Mouse (Mus musculus) stomach, postnatal 0 days (tissue): ENCODE measurements around the gene Oosp1. TPM values are rescaled to one million over a fixed set of nuclear protein-coding genes. Genes with fewer than 3 reads are reported as not detected.
A peak's percentile ranks its signal among the peaks of the same experiment; 100 is the strongest.

ENCODE experiments used
- ATAC-seq: fragments of 200-750 bp; cut with Nextera tagmentation; 2 replicates; pipeline ENCODE4 v1.8.0; 2017; ENCODE audit not compliant: low FRiP score, low TSS enrichment
- DNase-seq: peaks from one replicate; pipeline ENCODE4 v3.0.0-alpha.2; 2016; ENCODE audit warnings: low spot score
- H3K27ac ChIP-seq: fragments of 300-500 bp; sonication (generic); replicated peaks from 2 replicates; pipeline ENCODE4 v1.5.1; 2014; ENCODE audit warnings: mild to moderate bottlenecking, control low read depth
- H3K27me3 ChIP-seq: fragments of 300-500 bp; sonication (generic); 2 replicates; pipeline ENCODE4 v1.6.1; 2014; ENCODE audit warnings: low read length; ENCODE audit not compliant: control insufficient read depth, insufficient read depth
- H3K36me3 ChIP-seq: fragments of 300-500 bp; sonication (generic); 2 replicates; pipeline ENCODE4 v1.6.1; 2014; ENCODE audit warnings: low read length, mixed read lengths; ENCODE audit not compliant: control insufficient read depth, insufficient read depth
- H3K4me1 ChIP-seq: fragments of 300-500 bp; sonication (generic); replicated peaks from 2 replicates; pipeline ENCODE4 v1.6.1; 2014; ENCODE audit warnings: antibody characterized with exemption; ENCODE audit not compliant: control insufficient read depth, insufficient read depth
- H3K4me2 ChIP-seq: fragments of 300-500 bp; sonication (generic); replicated peaks from 2 replicates; pipeline ENCODE4 v1.6.1; 2014; ENCODE audit warnings: low read depth, mild to moderate bottlenecking, control low read depth, moderate library complexity
- H3K4me3 ChIP-seq: fragments of 300-500 bp; sonication (generic); 2 replicates; pipeline ENCODE4 v1.5.1; 2014; ENCODE audit warnings: low read depth, low read length, control low read depth
- H3K9ac ChIP-seq: fragments of 300-500 bp; sonication (generic); 2 replicates; pipeline ENCODE4 v1.6.1; 2014; ENCODE audit warnings: mild to moderate bottlenecking, low read length, control low read depth, mixed read lengths
- H3K9me3 ChIP-seq: fragments of 300-500 bp; sonication (generic); 2 replicates; pipeline ENCODE4 v1.6.1; 2016; ENCODE audit warnings: low read length; ENCODE audit not compliant: control insufficient read depth
- CTCF ChIP-seq: IDR thresholded peaks from 2 replicates; pipeline ENCODE4 v1.5.1; 2016; ENCODE audit warnings: antibody characterized with exemption, low read depth, mild to moderate bottlenecking, moderate library complexity
- EP300 ChIP-seq: optimal IDR thresholded peaks from 2 replicates; pipeline ENCODE3; 2016; ENCODE audit warnings: antibody characterized with exemption
- WGBS: fragments of 180-500 bp; shearing (Covaris S2); extraction: QIAGEN DNeasy Blood & Tissue Kit; methylation state at CpG from one replicate; pipeline ENCODE4 v1.1.7; 2014; 5-methylcytosine and 5-hydroxymethylcytosine counted together
- polyA plus RNA-seq: library from polyadenylated mRNA; unstranded; fragments of >200 nt; fragmentation: Nextera tagmentation; extraction: Ambion mirVana; gene quantifications from 2 replicates; pipeline ENCODE4 v1.2.1, GENCODE M21; 2015

Gene Oosp1
- not detected in 2 replicates for polyA plus RNA-seq

GRCm38 (mm10) chr19:11690839-11691238, at the start of gene Oosp1:
Gene Oosp1 (minus strand): TSS chr19:11691150.
- TF ChIP-seq EP300: no peak
- no peak for TF ChIP-seq CTCF
- 72% methylated on average over 5 of the region's 5 CpGs for WGBS

GRCm38 (mm10) chr19:11736455-11736854, 45.5 kb upstream of the Oosp1 start:
- no peak overlapping the region for H3K4me3 ChIP-seq
- H3K27ac ChIP-seq: no peak overlapping the region
- H3K27me3 ChIP-seq: no peaks in the 10 kb centered on the region
- H3K4me2 ChIP-seq: no peak overlapping the region
- no peaks in the 10 kb centered on the region for H3K36me3 ChIP-seq
- TF ChIP-seq CTCF (no peak), EP300 (no peak)
- WGBS: 50% methylated on average over 1 of the region's 1 CpGs
- DNase-seq: no peak
- H3K4me1 ChIP-seq: no peaks in the 10 kb centered on the region
- H3K9ac ChIP-seq: no peak overlapping the region
- no peak for ATAC-seq
- no peaks in the 10 kb centered on the region for H3K9me3 ChIP-seq

More at GRCm38 (mm10) chr19:11690839-11691238, at the start of gene Oosp1:
- no peaks in the 10 kb centered on the region for H3K27me3 ChIP-seq
- no peaks in the 10 kb centered on the region for H3K4me1 ChIP-seq
- H3K36me3 ChIP-seq: no peaks in the 10 kb centered on the region
- no peak within 1 kb of the TSS for H3K4me3 ChIP-seq
- H3K9ac ChIP-seq: no peak within 1 kb of the TSS
- no peaks in the 10 kb centered on the region for H3K9me3 ChIP-seq
- ATAC-seq (no peak), DNase-seq (no peak)
- H3K4me2 ChIP-seq: no peak within 1 kb of the TSS
- H3K27ac ChIP-seq: no peak within 1 kb of the TSS

DNA sequence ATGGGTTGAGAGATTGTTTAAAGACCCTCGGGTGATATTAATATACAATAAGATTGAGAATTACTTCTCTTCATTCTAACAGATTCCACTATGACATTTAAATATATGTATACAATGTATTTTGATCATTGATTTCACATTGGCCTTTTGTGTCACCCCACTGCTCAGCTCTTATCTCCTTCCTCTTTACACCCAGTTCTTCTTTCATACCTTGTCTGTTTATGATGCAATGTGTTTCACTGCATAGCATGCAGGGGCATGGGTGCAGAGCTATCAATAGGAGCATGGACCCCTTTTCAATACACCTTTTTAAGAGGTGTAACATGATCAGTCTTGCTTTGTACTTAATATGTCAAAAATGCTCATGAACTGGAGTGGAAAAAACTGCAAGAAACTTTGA, 39.3 kb upstream of the Oosp1 start:
- DNase-seq: no peak
- TF ChIP-seq CTCF: no peak
- no peak for TF ChIP-seq EP300
- Histone ChIP-seq H3K4me2 (no peak overlapping the region), H3K27me3 (no peaks in the 10 kb centered on the region), H3K9ac (no peak overlapping the region), H3K9me3 (no peaks in the 10 kb centered on the region), H3K27ac (no peak overlapping the region), H3K4me3 (no peak overlapping the region), H3K4me1 (no peaks in the 10 kb centered on the region), H3K36me3 (no peaks in the 10 kb centered on the region)
- 74% methylated on average over 1 of the region's 1 CpGs for WGBS
- no peak for ATAC-seq

GRCm38 (mm10) chr19:11727304-11727703, 36.4 kb upstream of the Oosp1 start:
- TF ChIP-seq EP300 (no peak), CTCF (no peak)
- DNase-seq (no peak), ATAC-seq (no peak)
- H3K36me3 ChIP-seq: no peaks in the 10 kb centered on the region
- no peaks in the 10 kb centered on the region for H3K9me3 ChIP-seq
- no peak overlapping the region for H3K4me2 ChIP-seq
- WGBS: 88% methylated on average over 5 of the region's 5 CpGs
- no peaks in the 10 kb centered on the region for H3K27me3 ChIP-seq
- H3K9ac ChIP-seq: no peak overlapping the region
- no peaks in the 10 kb centered on the region for H3K4me1 ChIP-seq
- H3K27ac ChIP-seq: no peak overlapping the region
- no peak overlapping the region for H3K4me3 ChIP-seq

DNA sequence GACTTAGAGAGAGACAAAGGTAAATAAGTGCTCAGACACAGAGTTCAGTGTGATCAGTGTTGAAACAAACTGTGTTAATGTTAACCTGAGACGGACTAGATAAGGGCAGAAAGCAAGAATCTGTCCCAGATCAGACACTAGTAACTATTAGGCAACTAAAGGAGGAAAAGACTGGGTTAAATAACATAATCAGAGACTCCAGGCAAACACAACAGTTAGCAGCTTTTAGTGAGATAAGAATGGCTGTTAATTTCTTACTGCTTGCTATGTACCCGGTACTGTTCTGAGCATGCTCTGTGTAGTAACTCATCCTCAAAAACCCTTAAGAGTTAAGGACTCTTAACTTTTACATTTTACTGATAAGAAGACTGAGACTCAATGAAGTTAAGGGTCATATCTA, 35.0 kb upstream of the Oosp1 start:
- DNase-seq: no peak
- WGBS: 57% methylated on average over 2 of the region's 2 CpGs

GRCm38 (mm10) chr19:11724275-11724674, 33.3 kb upstream of the Oosp1 start:
- WGBS: 19% methylated on average over 6 of the region's 6 CpGs
- no peaks in the 10 kb centered on the region for H3K4me1 ChIP-seq
- H3K27ac ChIP-seq: no peak overlapping the region

More for the DNA sequence above, 35.0 kb upstream of the Oosp1 start:
- Histone ChIP-seq H3K36me3 (no peaks in the 10 kb centered on the region), H3K27ac (no peak overlapping the region), H3K9me3 (no peaks in the 10 kb centered on the region), H3K27me3 (no peaks in the 10 kb centered on the region), H3K4me1 (no peaks in the 10 kb centered on the region), H3K4me2 (no peak overlapping the region), H3K4me3 (no peak overlapping the region), H3K9ac (no peak overlapping the region)
- ATAC-seq: no peak
- no peak for TF ChIP-seq CTCF
- no peak for TF ChIP-seq EP300

More at GRCm38 (mm10) chr19:11724275-11724674, 33.3 kb upstream of the Oosp1 start:
- DNase-seq (peak; percentile 60), ATAC-seq (peak; percentile 79)
- no peak overlapping the region for H3K9ac ChIP-seq
- H3K36me3 ChIP-seq: no peaks in the 10 kb centered on the region
- no peaks in the 10 kb centered on the region for H3K27me3 ChIP-seq
- TF ChIP-seq EP300 (no peak), CTCF (no peak)
- H3K4me2 ChIP-seq: no peak overlapping the region
- H3K9me3 ChIP-seq: no peaks in the 10 kb centered on the region
- H3K4me3 ChIP-seq: no peak overlapping the region
